Mouse (Mus musculus): Measurements from ENCODE around the gene Adh6a. TPM values are rescaled to one million over a fixed set of nuclear protein-coding genes. Genes with fewer than 3 reads are reported as not detected.

Adh6a gene
- polyA plus RNA-seq, 2 experiments: 0.28 TPM; not detected in 1

DNA sequence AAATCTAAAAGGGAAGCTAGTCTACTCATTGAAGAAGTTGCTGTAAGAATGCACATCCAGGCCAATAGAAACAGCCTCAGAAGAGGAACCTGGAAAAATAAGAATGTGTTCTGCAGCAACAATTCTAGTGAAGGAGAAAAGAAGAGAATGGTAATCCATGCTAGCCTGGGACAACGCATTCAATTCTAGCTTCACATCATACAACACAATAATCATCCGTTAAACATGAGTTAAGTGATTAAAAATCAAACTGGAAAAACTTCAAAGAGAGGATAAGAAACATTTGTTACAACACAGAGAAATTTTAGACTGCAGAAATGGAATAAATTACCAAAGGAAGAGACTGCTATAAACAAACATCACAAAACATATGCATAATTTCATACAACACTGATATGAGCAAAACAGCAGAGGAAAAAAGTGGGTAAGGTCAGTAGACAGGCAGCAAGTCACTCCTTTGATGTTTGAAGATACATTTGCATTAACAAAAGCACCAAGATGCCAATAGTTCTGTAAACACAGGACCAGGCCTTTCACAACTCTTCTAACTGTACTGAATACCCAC lies 3.9 kb downstream of the Adh6a start:
- Histone ChIP-seq H3K27ac (replicated peaks; ENCODE audit: low read depth, low read length) (no peak overlapping the region), H3K4me2 (replicated peaks; ENCODE audit: low read depth, low read length, severe bottlenecking) (no peak overlapping the region), H3K4me3 (replicated peaks; ENCODE audit: low read length) (no peak overlapping the region), H3K9me3 (ENCODE audit: control insufficient read depth, low read length) (no peaks in the 10 kb centered on the region), H3K27me3 (ENCODE audit: control insufficient read depth, insufficient read depth, low read length) (no peaks in the 10 kb centered on the region), H3K36me3 (ENCODE audit: control insufficient read depth, insufficient read depth, low read length) (no peaks in the 10 kb centered on the region), H3K4me1 (ENCODE audit: control insufficient read depth, insufficient read depth, low read length) (no peaks in the 10 kb centered on the region), H3K9ac (ENCODE audit: low read depth, low read length, severe bottlenecking) (no peak overlapping the region)
- TF ChIP-seq POLR2A (IDR thresholded peaks at IDR 0.05; ENCODE audit: borderline replicate concordance, extremely low read depth, insufficient read depth, insufficient read length): no peak
- DNase-seq (ENCODE audit: low spot score): no peak
- no peak for ATAC-seq (ENCODE audit: low FRiP score, low read depth)
- WGBS: 79% methylated on average over 2 of the region's 2 CpGs

DNA sequence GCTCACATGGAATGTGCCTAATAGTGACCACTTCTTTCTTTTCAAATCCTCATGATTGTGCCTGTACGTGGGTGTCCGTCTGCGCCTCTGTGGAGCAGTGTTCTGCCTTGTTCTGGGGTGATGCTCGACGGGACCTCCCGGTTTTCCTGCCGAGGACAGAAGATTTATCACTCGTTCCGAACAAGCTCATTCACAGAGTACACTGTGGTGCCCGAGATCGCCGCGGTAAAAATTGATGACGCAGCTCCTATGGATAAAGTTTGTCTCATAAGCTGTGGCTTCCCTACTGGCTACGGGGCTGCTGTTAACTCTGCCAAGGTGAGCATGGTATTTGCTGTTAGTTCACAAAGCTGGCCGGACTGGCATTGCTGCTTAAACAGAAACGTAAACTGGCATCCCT lies 11.9 kb downstream of the Adh6a start:
- no peak overlapping the region for H3K4me2 ChIP-seq (replicated peaks; ENCODE audit: low read depth, low read length, severe bottlenecking)
- H3K36me3 ChIP-seq (ENCODE audit: control insufficient read depth, insufficient read depth, low read length): no peaks in the 10 kb centered on the region
- no peaks in the 10 kb centered on the region for H3K27me3 ChIP-seq (ENCODE audit: control insufficient read depth, insufficient read depth, low read length)
- ATAC-seq (ENCODE audit: low FRiP score, low read depth) (no peak), DNase-seq (ENCODE audit: low spot score) (no peak)
- TF ChIP-seq POLR2A (IDR thresholded peaks at IDR 0.05; ENCODE audit: borderline replicate concordance, extremely low read depth, insufficient read depth, insufficient read length): no peak
- H3K4me3 ChIP-seq (replicated peaks; ENCODE audit: low read length): no peak overlapping the region
- H3K4me1 ChIP-seq (ENCODE audit: control insufficient read depth, insufficient read depth, low read length): no peaks in the 10 kb centered on the region
- 95% methylated on average over 17 of the region's 17 CpGs for WGBS
- H3K9ac ChIP-seq (ENCODE audit: low read depth, low read length, severe bottlenecking): no peak overlapping the region
- H3K9me3 ChIP-seq (ENCODE audit: control insufficient read depth, low read length): no peaks in the 10 kb centered on the region
- H3K27ac ChIP-seq (replicated peaks; ENCODE audit: low read depth, low read length): no peak overlapping the region

DNA sequence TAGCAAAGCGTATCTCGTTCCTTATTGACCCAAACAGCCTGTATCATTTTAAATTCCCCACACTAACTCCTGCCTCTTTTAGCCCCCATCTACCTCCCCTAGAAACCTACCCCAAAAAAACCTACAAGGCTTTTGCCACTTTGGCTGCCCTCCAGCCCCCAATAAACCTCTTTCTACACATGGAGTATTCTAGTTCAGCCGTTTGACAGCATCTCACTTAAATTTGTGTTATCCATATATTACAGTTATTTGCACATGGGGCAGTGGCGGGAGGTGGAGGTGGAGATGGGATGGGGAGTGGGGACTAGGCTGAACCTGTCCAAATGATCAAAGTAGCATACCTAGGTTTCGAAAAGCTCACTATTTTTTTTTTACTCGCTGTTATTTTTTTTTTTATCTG lies 12.4 kb downstream of the Adh6a start:
- no peak for TF ChIP-seq POLR2A (IDR thresholded peaks at IDR 0.05; ENCODE audit: borderline replicate concordance, extremely low read depth, insufficient read depth, insufficient read length)
- Histone ChIP-seq H3K4me2 (replicated peaks; ENCODE audit: low read depth, low read length, severe bottlenecking) (no peak overlapping the region), H3K27me3 (ENCODE audit: control insufficient read depth, insufficient read depth, low read length) (no peaks in the 10 kb centered on the region), H3K9ac (ENCODE audit: low read depth, low read length, severe bottlenecking) (no peak overlapping the region), H3K4me3 (replicated peaks; ENCODE audit: low read length) (no peak overlapping the region), H3K9me3 (ENCODE audit: control insufficient read depth, low read length) (no peaks in the 10 kb centered on the region), H3K4me1 (ENCODE audit: control insufficient read depth, insufficient read depth, low read length) (no peaks in the 10 kb centered on the region), H3K27ac (replicated peaks; ENCODE audit: low read depth, low read length) (no peak overlapping the region), H3K36me3 (ENCODE audit: control insufficient read depth, insufficient read depth, low read length) (no peaks in the 10 kb centered on the region)
- 90% methylated on average over 6 of the region's 6 CpGs for WGBS
- ATAC-seq (ENCODE audit: low FRiP score, low read depth) (no peak), DNase-seq (ENCODE audit: low spot score) (no peak)

DNA sequence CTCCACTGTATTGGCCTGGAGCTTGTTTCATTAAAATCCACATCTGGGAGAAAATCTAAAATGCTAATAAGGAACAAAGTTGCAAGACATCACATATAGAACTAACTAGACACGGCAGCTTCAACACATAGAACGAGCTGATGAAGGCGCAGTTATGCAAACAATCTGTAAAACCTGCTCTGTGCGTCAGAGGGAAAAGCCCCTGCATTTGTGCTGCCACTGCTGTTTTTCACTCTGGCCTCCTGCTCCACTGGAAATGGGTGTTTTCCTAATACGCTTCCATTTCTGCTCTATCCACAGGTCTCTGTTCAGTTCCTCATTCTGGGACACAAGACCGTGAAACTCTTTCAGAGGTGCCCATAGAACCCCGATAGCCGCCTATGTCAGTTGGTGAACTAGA lies 20.8 kb downstream of the Adh6a start:
- no peak for DNase-seq (ENCODE audit: low spot score)
- Histone ChIP-seq H3K9ac (ENCODE audit: low read depth, low read length, severe bottlenecking) (no peak overlapping the region), H3K4me3 (replicated peaks; ENCODE audit: low read length) (no peak overlapping the region), H3K4me1 (ENCODE audit: control insufficient read depth, insufficient read depth, low read length) (no peaks in the 10 kb centered on the region), H3K9me3 (ENCODE audit: control insufficient read depth, low read length) (no peaks in the 10 kb centered on the region), H3K27ac (replicated peaks; ENCODE audit: low read depth, low read length) (no peak overlapping the region), H3K36me3 (ENCODE audit: control insufficient read depth, insufficient read depth, low read length) (no peaks in the 10 kb centered on the region), H3K4me2 (replicated peaks; ENCODE audit: low read depth, low read length, severe bottlenecking) (no peak overlapping the region), H3K27me3 (ENCODE audit: control insufficient read depth, insufficient read depth, low read length) (no peaks in the 10 kb centered on the region)
- ATAC-seq (ENCODE audit: low FRiP score, low read depth): no peak
- no peak for TF ChIP-seq POLR2A (IDR thresholded peaks at IDR 0.05; ENCODE audit: borderline replicate concordance, extremely low read depth, insufficient read depth, insufficient read length)
- 81% methylated on average over 8 of the region's 8 CpGs for WGBS

DNA sequence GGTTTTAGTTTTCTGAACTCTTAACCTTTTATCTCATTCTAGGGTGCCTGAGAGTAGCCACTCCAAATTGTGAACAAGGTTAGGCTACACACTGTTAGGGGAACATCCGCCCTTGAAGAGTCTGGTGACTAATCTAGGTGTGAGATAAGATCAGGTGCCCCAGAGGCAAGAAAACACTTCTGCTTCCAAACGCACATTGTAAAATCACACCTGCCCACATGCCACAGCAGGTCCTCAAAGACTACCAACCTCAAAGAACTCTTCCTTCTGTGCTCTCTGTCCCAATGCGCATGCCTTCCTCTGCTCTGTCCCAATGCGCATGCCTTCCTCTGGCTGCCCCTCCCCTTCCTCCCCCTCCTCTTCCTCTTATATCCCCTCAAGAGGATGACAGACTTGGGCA lies 21.2 kb downstream of the Adh6a start:
- Histone ChIP-seq H3K27ac (replicated peaks; ENCODE audit: low read depth, low read length) (no peak overlapping the region), H3K27me3 (ENCODE audit: control insufficient read depth, insufficient read depth, low read length) (no peaks in the 10 kb centered on the region), H3K9me3 (ENCODE audit: control insufficient read depth, low read length) (no peaks in the 10 kb centered on the region), H3K4me3 (replicated peaks; ENCODE audit: low read length) (no peak overlapping the region), H3K36me3 (ENCODE audit: control insufficient read depth, insufficient read depth, low read length) (no peaks in the 10 kb centered on the region), H3K9ac (ENCODE audit: low read depth, low read length, severe bottlenecking) (no peak overlapping the region), H3K4me1 (ENCODE audit: control insufficient read depth, insufficient read depth, low read length) (no peaks in the 10 kb centered on the region), H3K4me2 (replicated peaks; ENCODE audit: low read depth, low read length, severe bottlenecking) (no peak overlapping the region)
- no peak for ATAC-seq (ENCODE audit: low FRiP score, low read depth)
- TF ChIP-seq POLR2A (IDR thresholded peaks at IDR 0.05; ENCODE audit: borderline replicate concordance, extremely low read depth, insufficient read depth, insufficient read length): no peak
- WGBS: 59% methylated on average over 4 of the region's 4 CpGs
- no peak for DNase-seq (ENCODE audit: low spot score)

DNA sequence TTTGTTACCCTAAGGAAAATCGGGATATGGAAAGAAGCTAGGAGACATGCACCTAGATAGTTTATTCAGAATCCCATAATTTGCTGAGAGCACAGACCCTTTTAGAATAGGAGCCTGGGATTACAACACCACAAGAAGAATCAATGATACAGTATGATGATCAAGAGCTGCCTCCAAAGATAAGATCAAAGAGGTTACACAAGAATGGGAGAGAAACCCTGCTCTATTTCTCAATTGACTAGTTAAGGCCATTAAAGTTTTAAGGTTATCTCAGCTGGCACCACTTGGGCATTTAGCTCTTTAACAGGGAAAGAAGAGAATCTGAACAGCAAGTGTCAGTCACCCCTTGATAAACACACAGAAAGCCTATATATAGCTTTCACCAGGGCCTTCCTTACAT lies 22.5 kb downstream of the Adh6a start:
- H3K27ac ChIP-seq (replicated peaks; ENCODE audit: low read depth, low read length): no peak overlapping the region
- H3K4me1 ChIP-seq (ENCODE audit: control insufficient read depth, insufficient read depth, low read length): no peaks in the 10 kb centered on the region
- H3K4me2 ChIP-seq (replicated peaks; ENCODE audit: low read depth, low read length, severe bottlenecking): no peak overlapping the region
- H3K9ac ChIP-seq (ENCODE audit: low read depth, low read length, severe bottlenecking): no peak overlapping the region
- no peaks in the 10 kb centered on the region for H3K9me3 ChIP-seq (ENCODE audit: control insufficient read depth, low read length)
- DNase-seq (ENCODE audit: low spot score): no peak
- no peak for TF ChIP-seq POLR2A (IDR thresholded peaks at IDR 0.05; ENCODE audit: borderline replicate concordance, extremely low read depth, insufficient read depth, insufficient read length)
- no peaks in the 10 kb centered on the region for H3K27me3 ChIP-seq (ENCODE audit: control insufficient read depth, insufficient read depth, low read length)
- no peak overlapping the region for H3K4me3 ChIP-seq (replicated peaks; ENCODE audit: low read length)
- WGBS: 93% methylated on average over 1 of the region's 1 CpGs
- no peak for ATAC-seq (ENCODE audit: low FRiP score, low read depth)
- H3K36me3 ChIP-seq (ENCODE audit: control insufficient read depth, insufficient read depth, low read length): no peaks in the 10 kb centered on the region
